Comparison of ENCODE assay signal across 18 mouse cellular contexts in genomic region chr12:8844748-8845147, GRCm38 (mm10).
DNase-seq lines count a peak whose midpoint lies in the region; TF ChIP-seq lines count a peak whose summit lies in the region.
"Had no signal": no experiment of that assay in that cellular context is flagged by ENCODE, and none has a peak within 500 bp of the region (broad histone marks: within the 10 kb centered on the region; RNA-seq: fewer than 3 reads in every experiment).

No protein-coding gene starts in this region.

- TF ChIP-seq POLR2A in cerebellum, adult 2 months (IDR thresholded peaks at IDR 0.05; ENCODE audit: borderline replicate concordance, insufficient read depth, low read length), result no peak

- peak overlapping the region; percentile 94 for H3K27ac ChIP-seq in limb, embryonic 10.5 days
- no peak overlapping the region for H3K27ac ChIP-seq in cerebellum, adult 2 months (ENCODE audit: insufficient read depth, low read length)
- H3K27ac ChIP-seq: forebrain, embryonic 13.5 days; limb, embryonic 15.5 days; midbrain, embryonic 13.5 days had no signal

- H3K36me3 ChIP-seq in limb, embryonic 10.5 days, result no peaks in the 10 kb centered on the region
- H3K36me3 ChIP-seq: limb, embryonic 15.5 days; midbrain, embryonic 13.5 days had no signal

- no peaks in the 10 kb centered on the region for H3K9me3 ChIP-seq in limb, embryonic 10.5 days (replicated peaks)
- H3K9me3 ChIP-seq: forebrain, embryonic 13.5 days; limb, embryonic 15.5 days; midbrain, embryonic 13.5 days had no signal

- H3K4me3 ChIP-seq in limb, embryonic 10.5 days, result no peak overlapping the region
- H3K4me3 ChIP-seq in cerebellum, adult 2 months (replicated peaks; ENCODE audit: insufficient read depth, low read depth, low read length), result no peak overlapping the region
- H3K4me3 ChIP-seq: forebrain, embryonic 13.5 days; limb, embryonic 15.5 days; midbrain, embryonic 13.5 days had no signal

- peak; percentile 22 for DNase-seq in thymus, postnatal 4 days
- DNase-seq in thymus, postnatal 10 days (ENCODE audit: low spot score in 2 of 2), result no peak
- peak; percentile 22 for DNase-seq in T-cell, adult 2 months (ENCODE audit: low spot score)
- DNase-seq in limb, embryonic 10.5 days (ENCODE audit: low spot score), result no peak
- DNase-seq in frontal cortex, postnatal 25 days (ENCODE audit: low spot score in 2 of 2), result no peak
- DNase-seq in ovary, postnatal 36 days (ENCODE audit: low spot score), result no peak
- no peak for DNase-seq in cerebellum, adult 2 months
- DNase-seq: adrenal gland, postnatal 36 days; gastrocnemius, postnatal 36 days; heart, postnatal 14 days; kidney, adult 18-20 months; kidney, postnatal 10 days; lung, postnatal 4 days; right cerebral cortex, adult 18-20 months had no signal

- WGBS in limb, embryonic 10.5 days, result 77% methylated on average over 5 of the region's 5 CpGs
- WGBS in cerebellum, adult 2 months, result 94% methylated on average over 5 of the region's 5 CpGs

- no peak for TF ChIP-seq CTCF in cerebellum, adult 2 months (IDR thresholded peaks at IDR 0.05; ENCODE audit: borderline replicate concordance, insufficient read depth, low read depth, low read length)

- no peaks in the 10 kb centered on the region for H3K27me3 ChIP-seq in limb, embryonic 10.5 days (ENCODE audit: low read depth, poor library complexity, severe bottlenecking)
- no peaks in the 10 kb centered on the region for H3K27me3 ChIP-seq in cerebellum, adult 2 months (ENCODE audit: control insufficient read depth, insufficient read depth, low read length)
- H3K27me3 ChIP-seq: forebrain, embryonic 13.5 days; limb, embryonic 15.5 days; midbrain, embryonic 13.5 days; Patski had no signal

- H3K4me1 ChIP-seq in limb, embryonic 10.5 days, result peaks cover 88% of the 10 kb centered on the region
- peaks cover 13% of the 10 kb centered on the region; the same call in 1 of the 2 replicates for H3K4me1 ChIP-seq in cerebellum, adult 2 months (ENCODE audit: control insufficient read depth, insufficient read depth, low read length)
- H3K4me1 ChIP-seq: forebrain, embryonic 13.5 days had no signal

Comparison
In these comparisons a context has a peak if more than half of its experiments do, and no peak if none do; other contexts are left out.
1. DNase-seq: peak in thymus, postnatal 4 days (single experiment) and T-cell, adult 2 months (single experiment); none in thymus, postnatal 10 days (0 of 2), limb, embryonic 10.5 days (single experiment), frontal cortex, postnatal 25 days (0 of 2), ovary, postnatal 36 days (single experiment) and cerebellum, adult 2 months (0 of 2).